Mouse (Mus musculus) heart, adult 8-10 months (tissue): Measurements from ENCODE around the gene Pdzd4. TPM values are rescaled to one million over a fixed set of nuclear protein-coding genes. Genes with fewer than 3 reads are reported as not detected.

ENCODE experiments used
- DNase-seq: peaks from one replicate; pipeline ENCODE4 v3.0.0; 2022; ENCODE audit warnings: low spot score
- total RNA-seq, 4 experiments: library from RNA; stranded (reverse); gene quantifications; 2 replicates each; pipeline ENCODE4 v1.2.4; 2022

Gene Pdzd4
- total RNA-seq, 4 experiments from 2014 or later, result 1.2 to 1.7 (median 1.6) TPM

GRCm38 (mm10) chrX:73785666-73786065, 39.1 kb downstream of the Pdzd4 start:
- DNase-seq, result no peak

DNA sequence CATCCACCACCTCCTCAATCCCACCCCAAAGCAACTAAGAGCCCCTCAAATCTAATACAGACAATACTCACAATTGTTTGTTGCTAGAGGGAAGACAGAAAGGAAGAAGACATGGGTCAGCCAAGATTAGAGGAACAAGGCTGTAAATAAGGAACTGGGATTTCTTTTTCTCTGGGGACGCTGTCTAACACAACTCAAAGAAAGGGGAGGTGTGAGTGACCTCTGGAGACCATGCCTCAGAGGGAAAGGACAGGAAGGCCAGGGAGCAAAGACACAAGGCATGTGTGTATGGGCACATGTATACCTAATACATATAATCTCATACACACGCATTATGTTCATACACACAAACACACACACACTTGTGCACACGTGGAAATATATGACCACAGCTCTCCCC, 42.5 kb downstream of the Pdzd4 start:
- DNase-seq, result no peak

DNA sequence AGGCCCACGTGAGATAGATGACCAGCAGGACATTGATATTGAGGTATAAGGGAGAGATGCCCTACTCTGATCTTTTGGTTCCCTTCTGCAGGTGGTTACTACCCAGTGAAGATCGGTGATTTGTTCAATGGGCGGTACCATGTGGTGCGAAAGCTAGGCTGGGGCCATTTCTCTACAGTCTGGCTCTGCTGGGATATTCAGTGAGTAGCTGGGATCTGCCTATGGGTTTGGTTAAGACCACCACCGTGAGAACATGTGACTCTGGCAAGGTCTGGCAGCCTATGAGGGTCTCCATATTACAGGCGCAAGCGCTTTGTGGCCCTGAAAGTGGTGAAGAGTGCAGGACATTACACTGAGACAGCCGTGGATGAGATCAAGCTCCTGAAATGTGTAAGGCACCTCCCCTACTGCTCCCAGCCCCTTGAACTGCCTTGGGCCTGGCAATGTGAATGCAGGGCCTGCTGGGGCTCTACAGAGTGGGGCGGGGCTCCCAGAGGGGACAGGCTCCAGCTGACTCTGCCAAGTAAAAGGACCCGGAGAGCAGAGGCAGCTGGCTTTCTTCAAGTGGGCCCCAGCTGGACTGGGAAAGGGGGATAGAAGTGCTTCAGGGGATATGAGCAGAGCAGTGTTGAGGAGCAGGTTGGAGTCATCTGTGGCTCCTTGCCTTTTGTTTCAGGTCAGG, 49.8 kb downstream of the Pdzd4 start:
- no peak for DNase-seq

GRCm38 (mm10) chrX:73774168-73774760, 50.5 kb downstream of the Pdzd4 start, which contains the start of gene Srpk3:
Gene Srpk3, plus strand, starts transcription at chrX:73774405.
- peak; percentile 32 for DNase-seq

- no peak for DNase-seq
Measured at GRCm38 (mm10) chrX:73767267-73767666, 57.5 kb downstream of the Pdzd4 start.

DNA sequence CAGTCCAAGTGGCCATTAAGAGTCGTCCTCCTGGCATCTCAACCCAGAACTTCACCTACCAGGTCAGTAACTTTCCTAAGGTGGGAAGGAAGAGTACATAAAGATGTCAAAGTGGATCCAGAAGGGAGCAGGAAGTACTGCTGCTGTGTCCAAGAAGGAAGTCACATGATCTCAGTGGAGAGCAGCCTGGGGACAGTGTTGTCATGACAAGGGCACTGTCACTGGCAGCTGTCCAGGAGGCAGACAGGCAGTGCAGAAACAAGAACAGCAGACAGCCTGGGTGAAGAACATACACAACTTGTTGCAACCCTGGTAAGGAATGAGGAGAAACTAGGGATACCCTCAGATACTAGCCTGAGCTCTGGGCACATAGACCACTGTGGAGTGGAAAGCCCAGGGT, 59.5 kb downstream of the Pdzd4 start:
- DNase-seq, result peak; percentile 51

DNA sequence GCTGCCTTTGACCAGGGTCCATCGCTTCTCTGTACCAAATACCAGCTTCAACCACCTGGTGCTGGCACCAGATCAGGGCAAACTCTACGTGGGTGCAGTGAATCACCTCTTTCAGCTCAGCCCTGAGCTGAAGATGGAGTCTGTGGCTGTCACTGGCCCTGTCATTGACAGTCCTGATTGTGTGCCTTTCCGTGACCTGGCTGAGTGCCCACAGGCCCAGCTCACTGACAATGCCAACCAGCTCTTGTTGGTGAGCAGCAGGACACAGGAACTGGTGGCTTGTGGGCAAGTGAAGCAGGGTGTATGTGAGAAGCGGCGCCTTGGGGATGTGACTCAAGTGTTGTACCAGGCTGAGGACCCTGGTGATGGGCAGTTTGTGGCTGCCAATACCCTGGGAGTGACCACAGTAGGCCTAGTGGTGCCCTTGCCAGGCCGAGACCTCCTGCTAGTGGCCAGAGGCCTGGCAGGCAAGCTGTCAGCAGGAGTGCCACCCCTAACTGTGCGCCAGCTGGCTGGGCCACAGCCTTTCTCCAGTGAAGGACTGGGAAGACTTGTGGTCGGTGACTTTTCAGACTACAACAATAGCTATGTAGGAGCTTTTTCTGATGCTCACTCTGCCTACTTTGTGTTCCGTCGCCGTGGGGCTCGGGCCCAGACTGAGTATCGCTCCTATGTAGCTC, 66.0 kb downstream of the Pdzd4 start:
- DNase-seq, result no peak

DNA sequence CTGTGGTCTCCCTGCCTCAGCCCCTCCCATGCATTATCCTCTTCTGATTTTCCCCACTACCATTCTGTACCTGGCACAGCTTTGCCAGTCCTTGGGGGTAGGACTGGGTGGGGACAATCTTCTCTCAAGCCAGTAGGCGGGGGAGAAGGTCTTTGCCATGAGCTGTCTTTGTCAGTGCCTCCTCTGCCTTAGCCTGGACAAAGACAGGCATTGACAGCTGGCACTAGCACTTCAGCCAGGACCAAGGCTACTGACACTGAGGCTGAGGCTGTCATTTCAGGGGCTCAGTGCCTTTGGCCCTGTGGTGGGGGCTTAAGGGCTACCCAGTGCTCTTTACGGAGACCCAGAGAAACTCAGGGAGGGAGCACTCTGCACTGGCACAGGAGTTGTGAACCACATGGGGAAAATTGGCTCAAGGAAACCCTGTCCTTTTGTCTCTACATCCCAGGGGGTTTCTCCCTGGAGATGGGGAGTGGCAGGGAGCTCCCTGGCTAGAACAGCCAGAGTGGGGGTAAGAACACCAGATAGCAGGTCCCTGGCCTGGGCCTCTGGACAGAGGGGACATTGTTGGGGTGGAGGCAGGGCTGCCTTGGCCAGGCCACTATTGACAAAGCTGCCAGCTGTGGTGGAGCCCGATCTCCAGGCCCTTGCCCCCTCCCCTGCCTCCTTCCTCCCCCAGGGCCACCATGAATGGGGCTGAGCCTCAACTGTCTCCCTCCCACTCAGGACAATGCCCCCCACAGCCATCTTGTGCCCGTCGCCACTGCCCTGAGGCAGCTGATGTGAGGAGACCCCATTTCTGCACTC, 68.2 kb downstream of the Pdzd4 start, which contains the start of gene Plxnb3:
Gene Plxnb3, plus strand, starts transcription at position 757 of the 807 bp plus-strand sequence.
- no peak for DNase-seq

GRCm38 (mm10) chrX:73748977-73749376, 75.8 kb downstream of the Pdzd4 start:
- no peak for DNase-seq

- DNase-seq, result no peak
Measured at GRCm38 (mm10) chrX:73744774-73745481, 79.8 kb downstream of the Pdzd4 start.

Other genes with a start within 250 kb of the Pdzd4 start
- under 1 TPM in 1 of 4 experiments, not detected in 3; 0.19 TPM for gene Dusp9, start 185.6 kb downstream of the Pdzd4 start, total RNA-seq
- 1 to 10 TPM; 5.2 to 9.5 (median 8.1) TPM for gene Pnck, start 164.9 kb downstream of the Pdzd4 start, total RNA-seq
- 100 to 1,000 TPM; 157 to 195 (median 180) TPM for gene Slc6a8, start 151.8 kb downstream of the Pdzd4 start, total RNA-seq
- 10 to 100 TPM; 65.8 to 86.6 (median 78.8) TPM for gene Bcap31, start 108.8 kb downstream of the Pdzd4 start, total RNA-seq
- gene Abcd1, start 108.4 kb downstream of the Pdzd4 start, total RNA-seq, result 10 to 100 TPM; 26.6 to 29.7 (median 28.2) TPM
- gene Plxnb3, start 67.9 kb downstream of the Pdzd4 start, total RNA-seq, result 1 to 10 TPM; 1.6 to 1.9 (median 1.7) TPM
- 10 to 100 TPM; 23.9 to 31.6 (median 30.8) TPM for gene Srpk3, start 50.6 kb downstream of the Pdzd4 start, total RNA-seq
- 100 to 1,000 TPM; 702 to 775 (median 723) TPM for gene Idh3g, start 38.1 kb downstream of the Pdzd4 start, total RNA-seq
- gene Ssr4, start 37.9 kb downstream of the Pdzd4 start, total RNA-seq, result 10 to 100 TPM; 75.9 to 94.2 (median 84.8) TPM
- not detected for gene Avpr2, start 67.1 kb upstream of the Pdzd4 start, total RNA-seq
- 1 to 10 TPM; 3.3 to 5.3 (median 4.2) TPM for gene L1cam, start 71.1 kb upstream of the Pdzd4 start, total RNA-seq
- gene Arhgap4, start 96.9 kb upstream of the Pdzd4 start, total RNA-seq, result 1 to 10 TPM in 2 of 4 experiments, under 1 TPM in 2; 0.47 to 2.9 (median 1.3) TPM
- 10 to 100 TPM; 46.4 to 59.7 (median 56.5) TPM for gene Naa10, start 97.0 kb upstream of the Pdzd4 start, total RNA-seq
- gene Renbp, start 105.9 kb upstream of the Pdzd4 start, total RNA-seq, result 1 to 10 TPM; 4.9 to 7.5 (median 6.1) TPM
- gene Hcfc1, start 141.4 kb upstream of the Pdzd4 start, total RNA-seq, result 10 to 100 TPM; 36.7 to 39.7 (median 39.7) TPM
- 10 to 100 TPM; 56.3 to 66.4 (median 60.9) TPM for gene Irak1, start 198.9 kb upstream of the Pdzd4 start, total RNA-seq